Mouse (Mus musculus): Measurements from ENCODE around the gene Prdm9. TPM values are rescaled to one million over a fixed set of nuclear protein-coding genes. Genes with fewer than 3 reads are reported as not detected.
"Not testable (repeated sequence)": the region's sequence is repeated elsewhere in the genome, so short reads cannot be mapped to it uniquely, and the experiment has no call there.

Prdm9 gene
- total RNA-seq (2015) (2.1 and 3.2 TPM in 2 replicates), total RNA-seq (2017) (1.3 and 5.2 TPM in 2 replicates)

DNA sequence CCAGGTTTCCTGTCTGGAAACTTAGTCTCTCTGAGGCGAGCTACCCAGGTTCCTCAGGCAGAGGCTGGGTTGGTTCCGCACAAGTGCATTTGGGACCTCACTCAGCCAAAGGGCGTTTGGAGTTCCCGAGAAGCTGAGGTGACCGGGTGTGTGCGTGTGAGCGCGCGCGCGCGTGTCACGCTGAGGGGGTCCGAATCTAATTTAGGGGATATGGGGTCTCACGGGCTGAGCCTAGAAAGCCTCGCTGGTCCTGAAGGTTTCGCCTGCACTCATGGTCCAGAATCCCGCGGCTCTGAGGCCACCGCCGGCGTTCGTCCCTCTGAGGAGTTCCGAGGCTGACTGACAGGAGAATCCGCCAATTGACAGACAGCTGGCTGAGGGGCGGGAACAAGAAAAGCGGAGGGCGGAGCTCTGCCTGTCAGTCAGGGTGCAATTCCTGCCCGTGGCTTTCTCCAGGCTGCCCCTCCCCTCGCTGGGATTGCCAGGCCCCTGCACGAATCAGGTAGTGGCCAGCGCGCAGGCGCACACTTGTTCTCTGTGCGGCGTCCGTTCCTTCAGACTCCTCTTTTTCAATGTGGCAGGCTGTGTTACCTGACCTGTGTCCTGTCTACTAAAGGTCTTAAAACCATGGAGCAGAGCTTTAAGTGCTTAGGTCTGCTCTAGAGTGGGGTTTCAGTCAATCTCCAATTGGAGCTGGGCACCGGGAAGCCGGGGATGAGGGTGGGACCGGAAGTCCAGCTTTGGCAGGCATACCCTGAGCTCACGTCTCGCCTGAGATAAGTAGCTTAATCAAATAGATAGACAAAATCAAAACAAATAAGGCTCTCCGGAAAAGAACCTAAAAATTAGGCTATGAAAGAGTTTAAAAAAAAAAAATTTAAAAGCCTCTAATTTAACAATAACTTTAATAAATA is at the start of gene Prdm9:
Gene Prdm9 (minus strand): TSS at position 341 of the 914 bp plus-strand sequence.
- peak; percentile 99 for ATAC-seq (replicated peaks; ENCODE audit: poor library complexity)

DNA sequence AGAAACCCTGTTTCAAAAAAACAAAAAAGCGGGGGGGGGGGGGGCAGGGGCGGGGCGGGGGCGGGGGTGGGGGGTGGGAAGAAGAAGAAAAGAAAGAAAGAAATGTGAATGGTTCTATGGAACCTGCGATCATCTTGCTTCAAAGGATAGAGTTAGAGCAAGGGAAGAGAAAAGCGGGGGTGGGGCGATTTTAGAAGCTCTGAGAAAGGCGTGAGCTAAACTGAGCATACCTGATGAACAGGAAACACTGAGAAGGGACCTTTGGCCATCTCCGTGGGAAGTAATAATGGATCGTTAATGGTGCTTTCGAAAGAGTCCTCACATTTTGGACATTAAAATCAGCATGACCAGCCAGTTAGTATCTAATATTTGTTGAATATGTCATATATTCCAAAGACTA is 35.3 kb upstream of the Prdm9 start:
- no peak for ATAC-seq (replicated peaks; ENCODE audit: poor library complexity)

DNA sequence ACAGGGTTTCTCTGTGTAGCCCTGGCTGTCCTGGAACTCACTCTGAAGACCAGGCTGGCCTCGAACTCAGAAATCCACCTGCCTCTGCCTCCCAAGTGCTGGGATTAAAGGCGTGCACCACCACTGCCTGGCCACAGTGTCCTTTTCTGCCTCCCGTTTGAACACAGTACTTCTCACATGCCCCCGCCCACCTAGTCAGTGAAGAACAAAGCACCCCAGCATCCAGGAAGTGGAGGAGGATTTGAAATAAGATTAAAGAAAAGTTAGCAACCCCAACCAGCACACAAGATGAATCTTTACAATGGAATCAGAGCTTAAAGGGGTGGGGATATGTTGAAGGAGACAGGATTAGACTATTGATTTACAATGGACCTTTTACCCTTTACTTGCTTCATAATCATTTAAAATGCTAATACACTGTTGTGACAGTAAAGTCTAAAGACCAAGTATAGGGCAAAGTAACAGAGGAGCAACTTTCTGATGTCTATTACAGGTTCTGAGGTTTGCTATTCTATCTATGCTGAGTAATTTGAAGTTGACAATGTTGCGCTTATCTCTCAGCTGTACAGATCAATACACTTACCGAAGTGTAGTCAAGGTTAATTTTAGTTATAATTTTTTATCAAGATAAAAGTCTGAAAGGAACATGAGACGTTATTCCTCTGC is 27.2 kb upstream of the Prdm9 start:
- no peak for ATAC-seq (replicated peaks; ENCODE audit: poor library complexity)

DNA sequence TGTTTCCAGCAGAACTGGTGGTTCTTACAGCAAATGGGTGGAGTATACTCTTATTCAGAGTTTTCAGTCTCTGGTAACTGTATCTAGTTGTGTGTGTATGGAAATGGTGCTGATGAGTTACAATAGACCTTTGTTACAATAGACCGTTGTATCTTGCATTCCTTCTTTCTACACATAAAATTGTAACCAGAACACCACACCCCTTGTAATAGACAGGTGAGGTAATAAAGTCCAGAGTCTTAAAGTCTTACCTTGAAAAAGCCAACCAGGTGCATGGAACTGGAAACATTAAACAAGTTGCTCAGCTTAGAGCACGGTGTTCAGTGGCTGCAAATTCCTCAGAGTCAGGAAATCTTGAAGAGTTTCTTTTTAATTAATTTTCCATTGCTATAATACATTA is 24.0 kb upstream of the Prdm9 start:
- ATAC-seq (replicated peaks; ENCODE audit: poor library complexity) = no peak

DNA sequence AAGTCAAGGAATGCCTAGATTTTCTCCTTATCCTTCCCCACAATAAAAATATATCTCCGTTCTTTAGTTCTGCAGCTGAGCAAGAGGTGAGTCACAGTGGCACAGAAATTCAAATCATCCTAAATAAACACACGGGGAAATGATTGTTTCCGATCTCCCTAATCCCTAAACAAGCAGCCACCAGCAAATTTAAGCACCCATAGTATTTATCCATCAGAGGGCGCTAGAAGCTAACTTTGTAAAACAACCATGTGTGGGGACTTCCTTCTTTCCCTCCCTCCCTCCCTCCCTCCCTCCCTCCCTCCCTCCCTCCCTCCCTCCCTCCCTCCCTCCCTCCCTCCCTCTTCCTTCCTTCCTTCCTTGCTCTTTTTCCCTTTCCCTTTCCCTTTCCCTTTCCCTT is 21.5 kb upstream of the Prdm9 start:
- peak; percentile 70 for ATAC-seq (replicated peaks; ENCODE audit: poor library complexity)

DNA sequence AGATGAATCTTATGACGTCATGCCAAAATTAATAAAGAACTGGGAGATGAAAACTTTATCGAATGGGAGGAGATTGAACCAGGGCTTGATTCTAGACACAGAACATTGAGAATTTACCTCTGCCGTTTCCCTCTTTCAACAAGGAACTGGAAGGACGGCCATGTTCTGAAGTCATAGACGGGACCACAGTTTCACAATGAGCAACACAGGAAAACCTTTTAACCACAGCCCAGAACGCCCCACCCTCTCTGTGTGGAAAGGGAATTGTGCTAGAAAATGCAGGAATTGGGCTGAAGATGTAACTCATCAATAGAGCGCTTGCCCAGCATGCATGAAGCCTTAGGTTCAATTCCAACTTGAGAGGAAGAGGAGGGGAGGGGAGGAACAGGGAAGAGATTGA is 18.9 kb upstream of the Prdm9 start:
- peak; percentile 92 for ATAC-seq (replicated peaks; ENCODE audit: poor library complexity)

DNA sequence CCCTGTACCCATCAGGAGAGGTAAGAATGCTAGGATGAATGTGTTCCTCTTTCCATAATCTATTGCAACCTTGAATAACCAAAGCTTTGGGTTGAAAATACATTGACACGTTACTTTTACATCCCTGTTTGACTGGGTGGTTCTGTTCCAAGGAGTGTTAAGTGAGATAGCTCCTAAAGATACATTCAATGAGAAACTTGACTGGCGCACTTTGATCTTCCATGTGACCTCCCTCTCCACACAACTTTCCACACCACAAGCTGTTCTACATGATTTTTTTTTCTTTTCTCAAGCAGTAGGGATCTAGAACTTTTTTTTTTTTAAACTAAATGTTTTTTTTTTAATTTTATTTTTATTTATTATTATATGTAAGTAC is 15.9 kb upstream of the Prdm9 start:
- ATAC-seq (replicated peaks; ENCODE audit: poor library complexity) = no peak

DNA sequence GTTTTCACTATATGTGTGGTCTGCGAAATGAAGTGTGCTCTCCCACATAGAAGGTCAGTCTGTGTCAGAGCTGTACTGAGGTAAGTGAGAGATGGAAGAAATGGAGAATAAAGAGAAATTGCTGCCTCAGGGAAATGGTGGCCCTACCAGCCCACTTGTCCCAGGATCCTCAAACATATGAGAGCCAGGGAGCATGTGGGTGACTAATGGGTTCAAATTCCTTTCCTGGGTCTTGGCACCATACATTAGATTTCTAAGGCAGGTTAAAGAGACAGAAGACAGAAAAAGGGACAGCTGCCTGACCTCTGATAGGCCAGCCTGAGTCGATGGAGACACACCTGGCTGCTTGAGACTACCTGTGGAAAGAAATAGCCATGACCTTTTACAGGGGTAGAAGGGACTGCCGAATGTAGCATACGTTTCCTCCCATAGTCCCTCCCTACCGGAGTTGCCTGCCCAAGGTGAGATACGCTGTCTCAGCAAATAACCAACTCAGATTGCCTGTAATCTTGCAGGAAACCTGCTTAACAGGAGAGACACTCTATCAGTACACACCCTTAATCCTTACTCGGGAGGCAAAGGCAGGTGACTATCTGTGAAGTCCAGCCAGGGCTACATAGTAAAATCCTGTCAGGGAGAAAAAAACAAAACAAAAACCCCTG is 15.4 kb upstream of the Prdm9 start:
- no peak for ATAC-seq (replicated peaks; ENCODE audit: poor library complexity)

DNA sequence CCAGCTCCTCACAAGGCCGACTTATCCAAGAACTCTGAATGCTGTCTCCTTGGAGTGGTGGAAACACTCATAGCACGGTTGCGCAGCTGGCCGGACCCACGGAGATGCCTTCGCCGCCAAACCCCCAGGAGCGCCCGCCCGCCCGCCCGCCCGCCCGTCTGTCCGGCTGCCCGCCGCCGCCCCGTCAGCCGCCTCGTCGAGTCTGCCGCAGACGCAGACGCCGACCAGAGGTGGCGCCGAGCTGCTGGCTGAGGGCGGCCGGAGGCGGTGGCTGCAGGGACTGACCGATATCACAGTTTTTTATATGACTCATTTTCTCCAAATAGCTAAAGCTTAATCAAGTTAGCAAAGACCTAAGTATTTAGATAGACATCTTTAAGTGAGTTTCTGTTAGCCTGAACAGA is 13.1 kb upstream of the Prdm9 start:
- peak; percentile 91 for ATAC-seq (replicated peaks; ENCODE audit: poor library complexity)

DNA sequence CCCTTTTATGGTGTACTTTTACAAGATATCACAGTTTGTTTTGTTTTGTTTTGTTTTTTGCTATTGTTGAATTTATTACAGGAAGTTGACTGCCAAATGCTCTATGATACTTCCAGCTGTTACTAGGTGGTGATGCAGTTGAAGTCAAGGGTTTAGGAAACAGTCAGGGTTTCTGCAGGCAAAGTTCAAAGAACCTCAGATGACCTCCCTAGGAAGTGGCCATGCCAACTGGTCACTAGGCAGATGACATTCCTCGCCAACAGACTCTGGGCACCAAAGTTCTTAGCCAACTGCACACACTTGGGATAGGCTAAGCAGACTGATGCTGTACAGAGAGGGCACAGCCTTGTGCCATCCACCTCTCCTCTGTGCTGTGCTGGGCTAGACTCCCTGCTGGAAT is 10.9 kb upstream of the Prdm9 start:
- no peak for ATAC-seq (replicated peaks; ENCODE audit: poor library complexity)

DNA sequence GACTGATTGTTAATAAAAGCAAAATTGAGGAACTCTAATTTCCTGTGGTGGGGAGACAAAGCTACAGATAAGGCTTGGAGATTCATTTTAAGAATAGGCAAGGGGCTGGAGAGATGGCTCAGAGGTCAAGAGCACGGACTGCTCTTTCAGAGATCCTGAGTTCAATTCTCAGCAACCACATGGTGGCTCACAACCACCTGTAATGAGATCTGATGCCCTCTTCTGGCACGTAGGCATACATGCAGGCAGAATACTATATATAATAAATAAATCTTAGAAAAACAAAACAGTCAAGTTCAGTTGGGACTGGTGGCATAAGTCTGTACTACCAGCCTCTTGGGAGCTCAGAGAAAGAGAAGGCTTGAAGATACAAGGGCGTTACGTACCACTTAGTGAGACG is 2.8 kb upstream of the Prdm9 start:
- ATAC-seq (replicated peaks; ENCODE audit: poor library complexity) = no peak

DNA sequence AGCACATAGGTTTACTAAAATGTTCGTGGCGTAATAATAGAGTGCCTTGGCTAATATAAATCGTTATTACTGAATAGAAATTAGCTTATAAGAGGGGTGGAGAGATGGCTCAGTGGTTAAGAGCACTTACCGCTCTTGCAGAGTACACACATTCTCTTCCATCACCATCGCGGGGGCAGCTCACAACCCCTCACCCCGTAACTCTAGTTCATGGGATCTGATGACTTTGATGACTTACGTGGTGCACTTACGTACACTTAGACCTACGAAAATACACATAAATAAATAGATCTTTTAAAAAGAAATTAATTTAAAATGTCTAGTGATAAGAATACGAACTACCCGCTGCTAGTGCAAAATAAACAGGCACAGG is 760 bp upstream of the Prdm9 start:
- no peak for ATAC-seq (replicated peaks; ENCODE audit: poor library complexity)

DNA sequence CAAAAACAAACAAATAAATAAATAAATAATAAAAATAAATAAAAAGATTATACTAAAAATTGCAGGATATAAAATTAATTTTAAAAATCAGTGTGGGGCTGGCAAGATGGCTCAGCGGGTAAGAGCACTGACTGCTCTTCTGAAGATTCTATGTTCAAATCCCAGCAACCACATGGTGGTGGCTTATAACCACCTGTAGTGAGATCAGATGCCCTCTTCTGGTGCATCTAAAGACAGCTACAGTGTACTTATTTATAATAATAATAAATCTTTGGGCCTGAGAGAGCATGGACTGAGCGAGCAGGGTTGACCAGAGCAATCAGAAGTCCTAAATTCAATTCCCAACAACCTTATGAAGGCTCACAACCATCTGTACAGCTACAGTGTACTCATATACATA is 4.2 kb downstream of the Prdm9 start:
- ATAC-seq (replicated peaks; ENCODE audit: poor library complexity) = no peak

DNA sequence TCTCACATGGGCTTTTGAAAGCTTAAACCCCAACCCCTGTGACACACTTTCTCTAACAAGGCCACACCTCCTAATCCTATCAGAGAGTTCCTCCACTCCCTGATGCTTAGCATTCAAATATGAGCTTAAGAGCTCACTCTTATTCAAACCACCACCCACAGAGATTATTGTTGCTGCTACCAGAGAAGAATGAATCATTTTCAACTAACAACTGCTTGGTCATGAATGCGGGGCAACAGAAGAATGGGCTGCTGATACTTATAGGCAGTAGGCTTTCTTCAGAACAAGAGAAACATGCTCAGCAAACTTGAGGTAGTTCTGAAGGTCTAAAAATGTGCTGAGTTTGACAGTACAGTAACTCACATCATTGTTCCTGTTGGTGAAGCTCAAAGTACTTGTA is 14.4 kb downstream of the Prdm9 start:
- ATAC-seq (replicated peaks; ENCODE audit: poor library complexity) = no peak

DNA sequence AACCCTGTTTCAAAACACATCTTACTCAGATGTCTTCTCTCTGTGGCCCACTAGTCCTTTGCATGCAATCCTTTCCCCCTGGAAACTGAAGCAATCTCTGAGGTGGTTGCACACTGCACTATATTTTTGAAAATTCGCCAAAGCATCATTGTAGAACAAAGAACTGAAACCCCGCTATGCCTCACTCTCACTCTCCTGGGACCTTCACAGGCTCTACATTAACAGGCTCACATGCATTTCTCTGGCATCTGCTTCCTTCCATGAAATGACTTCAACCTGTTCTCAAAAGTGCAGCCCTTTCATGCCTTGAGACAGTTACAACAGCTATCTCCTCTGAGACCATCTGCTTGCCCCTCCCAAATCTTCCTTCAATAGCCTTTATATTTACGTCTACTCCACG is 17.7 kb downstream of the Prdm9 start:
- no peak for ATAC-seq (replicated peaks; ENCODE audit: poor library complexity)

DNA sequence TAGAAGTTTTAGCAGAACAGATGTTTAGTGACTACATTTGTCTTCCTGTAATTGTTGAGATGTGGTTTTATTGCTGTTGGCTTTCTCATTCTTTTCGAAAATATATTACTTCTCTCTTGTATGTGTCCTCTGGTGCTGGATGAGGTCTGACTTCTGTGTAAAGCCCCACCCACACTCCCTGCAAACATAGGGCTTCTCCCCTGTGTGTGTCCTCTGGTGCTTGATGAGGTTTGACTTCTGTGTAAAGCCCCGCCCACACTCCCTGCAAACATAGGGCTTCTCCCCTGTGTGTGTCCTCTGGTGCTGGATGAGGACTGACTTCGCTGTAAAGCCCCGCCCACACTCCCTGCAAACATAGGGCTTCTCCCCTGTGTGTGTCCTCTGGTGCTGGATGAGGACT is 20.3 kb downstream of the Prdm9 start:
- ATAC-seq (replicated peaks; ENCODE audit: poor library complexity) = not testable (repeated sequence)

DNA sequence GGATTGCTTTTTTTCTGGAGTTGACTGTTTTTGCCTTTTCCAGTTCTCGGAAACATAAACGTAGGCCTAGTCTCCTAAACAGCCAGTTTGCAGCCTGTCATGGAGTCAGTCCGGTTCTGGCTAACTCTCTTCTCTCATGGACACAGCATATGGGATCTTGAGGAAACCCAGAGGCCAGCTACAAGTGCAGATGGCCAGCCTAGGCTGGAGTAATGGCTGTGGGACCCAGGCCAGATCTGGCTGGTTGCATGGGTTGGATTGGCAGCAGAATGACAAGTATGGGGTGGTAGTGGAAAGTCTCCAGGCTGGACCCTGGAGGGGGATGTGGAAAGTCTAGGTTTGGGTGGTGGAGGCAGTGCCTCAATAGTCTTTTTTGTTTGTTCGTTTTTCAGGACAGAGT is 23.8 kb downstream of the Prdm9 start:
- ATAC-seq (replicated peaks; ENCODE audit: poor library complexity) = no peak

DNA sequence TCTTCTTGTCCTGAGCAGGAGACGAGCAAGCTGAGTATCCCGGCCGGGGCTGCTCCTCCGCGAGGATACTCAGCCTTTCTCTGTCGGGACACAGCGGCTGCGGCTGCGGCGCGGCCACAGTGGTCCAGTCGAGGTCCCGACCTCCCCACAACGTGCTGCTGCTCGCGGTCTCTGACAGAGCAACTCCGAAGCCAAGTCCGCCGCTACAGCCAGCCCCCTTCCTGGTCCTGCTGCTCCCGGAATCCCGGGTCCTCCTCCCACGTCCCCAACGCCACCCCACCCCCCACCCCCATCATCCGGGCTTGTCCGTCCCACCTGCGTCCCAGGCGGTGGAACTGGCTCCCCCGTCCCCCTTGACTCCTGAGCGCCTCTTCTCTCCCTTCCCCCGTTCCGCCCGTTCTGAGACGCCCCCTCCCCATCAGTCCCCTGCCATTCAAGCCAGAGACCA is 27.7 kb downstream of the Prdm9 start:
- ATAC-seq (replicated peaks; ENCODE audit: poor library complexity) = peak; percentile 35

DNA sequence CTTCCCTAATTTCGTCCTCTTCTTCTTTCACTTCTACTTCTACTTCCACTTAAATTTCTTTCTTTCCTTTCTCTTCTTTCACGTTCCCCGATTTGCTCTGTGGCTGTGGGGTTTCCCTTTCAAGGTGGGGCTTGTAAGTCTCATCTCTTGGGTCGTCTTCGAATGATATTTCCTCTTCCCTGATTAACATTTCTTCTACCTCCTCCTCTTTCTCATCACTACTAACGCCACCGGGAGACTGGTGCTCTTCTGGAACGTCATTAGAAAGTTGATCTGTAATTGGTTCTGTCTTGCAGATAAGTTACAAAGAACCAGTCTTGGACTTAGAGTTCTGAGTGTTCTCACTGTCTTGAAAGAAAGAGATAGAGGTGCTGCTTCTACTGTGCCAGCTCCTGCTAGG is 28.2 kb downstream of the Prdm9 start:
- peak; percentile 30; the same call in 1 of the 2 replicates for ATAC-seq (replicated peaks; ENCODE audit: poor library complexity)

DNA sequence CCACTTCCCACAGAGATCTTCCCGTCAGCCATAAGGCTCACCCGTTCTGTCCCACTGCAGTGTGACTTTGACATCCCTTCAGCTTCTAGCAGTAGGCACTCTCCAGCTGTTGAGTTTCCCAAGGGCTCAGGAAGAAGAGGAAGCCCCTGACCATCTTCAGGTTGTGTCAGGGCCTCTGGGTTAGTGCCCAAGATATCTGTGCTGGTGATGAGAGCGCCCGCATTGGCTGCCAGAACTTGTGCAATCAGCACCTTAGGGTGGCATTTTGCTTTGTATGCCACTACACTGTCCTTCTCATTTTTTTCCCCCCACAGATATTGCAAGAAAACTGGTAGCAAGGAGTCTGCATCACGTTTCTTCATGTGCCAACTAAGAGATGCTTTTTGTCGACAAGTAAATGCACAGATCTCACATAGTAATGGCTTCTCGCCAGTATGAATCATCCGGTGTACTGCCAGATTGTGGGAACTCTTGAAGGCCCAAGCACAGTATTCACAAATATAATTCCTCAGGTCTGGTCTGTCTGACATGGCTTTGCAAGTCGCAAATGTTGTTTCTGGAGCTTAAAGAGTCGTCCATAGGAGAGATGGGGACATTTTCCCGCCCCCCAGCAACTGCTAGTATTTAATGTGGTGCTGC is 28.9 kb downstream of the Prdm9 start:
- peak; percentile 74 for ATAC-seq (replicated peaks; ENCODE audit: poor library complexity)

DNA sequence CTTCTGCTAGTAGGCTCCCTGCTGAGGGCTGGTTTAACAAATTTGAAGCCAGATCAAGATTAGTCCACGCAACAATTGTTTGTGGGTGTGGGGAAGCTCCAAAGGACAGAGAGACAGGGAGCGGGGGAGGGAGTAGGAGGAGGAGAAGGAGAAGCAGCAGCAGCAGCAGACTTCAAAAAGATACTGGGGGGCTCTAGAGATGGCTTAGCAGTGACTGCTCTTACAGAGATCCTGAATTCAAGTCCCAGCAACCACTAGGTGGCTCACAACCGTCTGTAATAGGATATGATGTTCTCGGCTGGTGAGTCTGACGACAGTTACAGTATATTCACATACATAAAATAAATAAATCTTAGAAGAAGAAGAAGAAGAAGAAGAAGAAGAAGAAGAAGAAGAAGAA is 34.0 kb downstream of the Prdm9 start:
- ATAC-seq (replicated peaks; ENCODE audit: poor library complexity) = no peak

All from megakaryocyte progenitor cell, adult 5-6 weeks (primary cell).